Mouse (Mus musculus) cerebellum, adult 9-10 months (tissue): ENCODE measurements around the gene Atxn7.
"Not testable (repeated sequence)": the region's sequence is repeated elsewhere in the genome, so short reads cannot be mapped to it uniquely, and the experiment has no call there.

Experiments used
- DNase-seq: peaks from one replicate; pipeline ENCODE4 v3.0.0; 2022

The Atxn7 gene

DNA sequence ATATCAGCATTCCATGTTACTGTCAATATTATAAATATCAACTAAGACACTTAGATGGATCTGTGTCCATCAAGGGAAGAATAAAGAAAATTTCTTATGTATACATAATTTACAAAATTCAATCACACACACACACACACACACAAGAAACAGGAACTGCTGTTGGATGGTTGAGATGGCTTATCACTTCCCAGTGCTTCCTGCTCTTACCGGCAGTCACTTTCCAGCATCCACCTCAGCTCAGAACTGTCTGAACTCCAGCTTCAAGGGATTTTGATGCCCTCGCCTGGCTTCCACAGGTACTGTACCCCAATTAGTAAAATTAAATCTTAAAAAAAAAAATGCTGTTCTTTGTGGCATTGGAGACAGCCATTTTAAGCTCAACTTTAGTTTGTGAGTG, 27.2 kb downstream of the Atxn7 start:
- no peak for DNase-seq

DNA sequence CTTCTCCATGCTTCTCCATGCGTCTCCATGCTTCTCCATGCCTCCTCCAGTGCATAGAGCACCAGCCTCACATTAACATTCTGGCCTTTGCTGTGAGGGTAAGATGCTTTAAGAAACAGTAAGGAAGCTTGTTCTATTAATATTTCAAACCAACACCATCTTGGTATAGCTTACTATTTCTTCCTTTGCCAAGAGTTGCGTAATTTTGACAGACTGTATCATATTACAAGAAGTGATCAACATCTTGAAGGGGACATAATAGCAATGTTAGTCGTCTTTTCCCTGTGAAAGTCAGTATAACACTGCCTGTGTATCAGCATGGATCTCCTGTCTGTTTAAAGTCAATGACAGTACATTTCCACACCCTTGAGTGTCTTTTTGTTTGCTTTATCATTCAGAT, 29.5 kb downstream of the Atxn7 start:
- no peak for DNase-seq

DNA sequence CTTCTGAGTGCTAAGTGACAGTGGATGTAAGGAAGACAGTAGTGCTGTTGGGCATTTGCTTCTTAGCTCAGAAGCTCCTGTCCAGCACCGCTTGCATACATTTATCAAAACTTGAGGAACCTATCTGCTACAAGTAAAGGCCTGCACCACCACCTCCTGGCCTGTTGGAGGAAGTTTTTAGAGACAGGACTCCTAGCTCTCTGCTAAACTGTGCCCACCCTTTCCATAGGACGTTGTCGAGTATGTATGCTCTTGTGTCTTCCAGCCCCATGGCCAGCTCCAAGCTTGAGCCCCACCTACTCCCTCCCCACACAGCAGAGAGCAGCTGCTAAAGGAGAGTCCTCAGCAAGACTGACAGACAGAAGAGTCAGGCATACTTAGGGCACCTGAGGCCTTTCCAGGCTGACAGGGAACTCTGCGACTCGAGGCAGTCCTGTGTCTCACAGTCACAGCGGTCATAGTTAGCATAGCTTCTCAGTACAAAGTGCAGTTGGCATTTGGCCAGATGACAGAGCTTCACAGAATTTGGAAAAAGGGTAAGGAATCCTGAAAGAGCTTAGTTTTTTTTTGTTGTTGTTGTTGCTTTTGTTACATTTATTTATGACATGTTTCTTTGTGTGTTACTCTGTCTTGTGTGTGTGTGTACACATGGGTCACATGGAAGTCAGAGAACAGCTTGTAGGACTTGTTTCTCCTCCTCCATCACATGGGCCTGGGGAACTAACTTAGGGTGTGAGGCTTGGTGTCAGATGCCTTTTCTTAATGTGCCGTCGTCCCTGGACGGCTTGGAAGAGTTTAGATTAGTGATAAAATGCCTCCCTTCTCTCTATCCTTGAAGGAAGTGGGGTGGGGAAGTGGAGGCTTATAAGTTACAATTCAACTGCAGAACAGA, 34.2 kb downstream of the Atxn7 start:
- DNase-seq, result no peak

DNA sequence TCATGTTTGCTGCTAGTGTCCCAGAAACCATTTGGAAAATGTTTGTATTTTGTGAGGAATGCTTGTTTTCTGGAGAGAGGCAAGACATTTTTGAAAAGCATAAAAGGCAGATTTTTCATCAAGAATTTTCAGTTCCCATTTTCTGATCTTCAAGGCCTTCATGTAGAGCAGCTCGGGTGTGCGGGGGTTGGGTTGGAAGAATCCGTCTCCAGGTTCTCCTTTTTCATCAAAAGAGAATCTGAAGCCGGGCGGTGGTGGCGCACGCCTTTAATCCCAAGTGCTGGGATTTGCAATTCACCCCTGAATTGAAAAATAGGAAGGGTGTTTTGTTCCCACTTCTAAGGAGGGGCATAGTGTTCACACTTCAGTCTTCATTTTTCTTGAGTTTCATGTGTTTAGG, 41.5 kb downstream of the Atxn7 start:
- no peak for DNase-seq

DNA sequence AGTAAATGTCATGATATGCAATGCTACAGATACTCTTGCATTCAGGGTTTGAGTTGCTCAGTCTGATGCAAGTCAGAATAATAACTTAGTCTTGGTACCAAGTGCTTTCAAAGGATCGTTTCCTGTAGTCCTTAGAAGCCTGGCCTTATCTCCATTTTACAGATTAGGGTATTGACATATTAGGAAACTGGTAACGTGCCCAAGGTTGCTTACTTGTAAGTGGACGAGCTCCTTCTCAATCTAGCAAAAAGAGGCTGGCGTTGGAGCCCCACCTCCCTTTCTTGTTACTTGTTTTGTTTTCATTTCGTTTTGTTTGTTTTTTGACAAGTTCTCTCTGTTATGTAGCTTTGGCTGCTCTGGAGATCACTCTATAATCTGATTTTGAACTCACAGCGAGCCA, 48.5 kb downstream of the Atxn7 start:
- DNase-seq, result no peak

DNA sequence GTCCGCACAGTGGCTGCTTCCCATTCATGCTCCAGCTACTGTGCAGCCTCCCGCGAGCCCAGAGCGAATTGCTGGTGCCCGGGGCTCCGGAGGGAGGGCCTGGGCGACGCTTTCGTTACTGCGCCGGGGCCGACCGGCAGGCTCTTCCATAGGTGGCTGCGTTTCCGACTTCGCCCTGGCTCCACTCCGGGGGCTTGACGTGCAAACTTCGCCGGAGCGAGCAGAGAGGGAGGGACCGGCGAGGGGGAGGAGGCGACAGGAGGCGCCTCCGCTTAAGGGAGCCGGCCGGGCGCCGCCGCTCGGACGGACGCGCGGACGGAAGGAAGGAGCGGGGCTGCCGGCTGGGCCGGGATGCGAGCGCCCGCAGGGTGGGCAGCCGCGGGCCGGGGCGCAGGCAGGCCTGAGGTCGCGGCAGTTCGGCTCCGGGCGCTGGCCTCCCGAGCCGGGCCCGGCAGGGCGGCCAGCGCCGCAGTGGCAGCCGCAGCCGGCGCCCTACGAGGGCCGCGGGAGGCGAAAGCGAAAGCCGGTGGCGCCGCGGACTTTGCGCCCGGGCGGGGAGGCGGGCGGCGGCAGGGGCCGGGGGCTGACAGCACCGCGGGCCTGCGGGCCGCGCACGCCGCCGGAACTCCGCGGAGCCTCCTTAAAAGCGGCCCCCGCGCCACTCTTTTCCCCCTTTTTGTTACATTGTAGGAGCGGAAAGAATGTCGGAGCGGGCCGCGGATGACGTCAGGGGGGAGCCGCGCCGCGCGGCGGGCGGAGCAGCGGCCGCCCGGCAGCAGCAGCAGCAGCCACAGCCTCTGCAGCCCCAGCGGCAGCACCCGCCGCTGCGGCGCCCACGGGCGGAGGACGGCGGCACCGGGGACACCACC, 51.4 kb downstream of the Atxn7 start:
- DNase-seq, result peak; percentile 84

DNA sequence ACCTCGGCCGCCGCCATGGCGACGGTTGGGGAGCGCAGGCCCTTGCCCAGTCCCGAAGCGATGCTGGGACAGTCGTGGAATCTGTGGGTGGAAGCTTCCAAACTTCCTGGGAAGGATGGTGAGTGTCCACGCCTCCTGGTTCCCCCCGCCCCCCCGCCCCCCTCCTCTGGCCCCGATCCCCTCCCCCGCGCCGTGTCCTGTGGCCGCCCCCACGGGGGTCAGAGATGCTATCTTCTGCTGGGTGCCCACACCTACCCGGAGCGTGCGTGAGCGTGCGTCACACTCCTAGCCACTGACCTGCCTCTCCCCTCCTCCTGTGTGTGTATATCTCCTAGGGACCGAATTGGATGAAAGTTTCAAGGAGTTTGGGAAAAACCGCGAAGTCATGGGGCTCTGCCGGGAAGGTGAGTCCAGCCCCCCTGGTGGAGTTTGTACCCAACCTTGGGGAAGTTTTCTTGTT, 52.0 kb downstream of the Atxn7 start:
- peak; percentile 69 for DNase-seq

DNA sequence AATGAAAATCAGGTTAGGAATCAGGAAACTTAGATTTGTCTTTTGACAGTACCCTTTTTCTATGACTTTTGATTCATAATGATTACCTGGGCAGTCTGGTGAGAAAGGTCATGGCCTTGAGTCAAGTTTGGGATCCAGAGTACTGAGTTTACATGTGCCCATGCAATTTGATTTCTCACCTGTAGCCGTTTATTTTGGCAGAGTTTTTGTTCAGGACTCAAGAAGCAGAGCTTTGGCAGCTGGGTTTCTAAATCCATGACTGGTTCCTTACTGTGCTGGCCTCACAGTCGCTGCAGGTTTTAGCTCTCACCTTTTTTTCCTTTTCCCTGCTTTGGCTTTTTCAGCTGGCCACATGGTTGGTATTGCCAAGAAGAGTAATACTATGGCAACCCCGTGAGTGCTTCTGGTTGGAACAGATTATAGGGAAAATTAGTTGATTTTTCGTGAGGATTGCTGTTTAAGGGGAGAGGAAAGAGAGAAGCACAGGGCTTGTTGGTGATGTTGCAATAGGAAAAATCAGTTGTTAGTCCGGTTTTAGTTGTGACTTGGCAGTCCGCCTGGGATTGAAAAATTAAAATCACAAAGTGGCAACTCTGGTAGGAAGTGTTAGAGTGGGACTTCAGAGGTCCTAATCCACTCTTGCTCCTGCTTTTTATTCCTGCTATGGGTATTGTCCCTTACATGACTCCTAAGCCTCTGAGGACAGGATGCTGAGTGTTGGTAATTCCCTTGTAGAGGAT, 53.6 kb downstream of the Atxn7 start:
- peak; percentile 10 for DNase-seq

DNA sequence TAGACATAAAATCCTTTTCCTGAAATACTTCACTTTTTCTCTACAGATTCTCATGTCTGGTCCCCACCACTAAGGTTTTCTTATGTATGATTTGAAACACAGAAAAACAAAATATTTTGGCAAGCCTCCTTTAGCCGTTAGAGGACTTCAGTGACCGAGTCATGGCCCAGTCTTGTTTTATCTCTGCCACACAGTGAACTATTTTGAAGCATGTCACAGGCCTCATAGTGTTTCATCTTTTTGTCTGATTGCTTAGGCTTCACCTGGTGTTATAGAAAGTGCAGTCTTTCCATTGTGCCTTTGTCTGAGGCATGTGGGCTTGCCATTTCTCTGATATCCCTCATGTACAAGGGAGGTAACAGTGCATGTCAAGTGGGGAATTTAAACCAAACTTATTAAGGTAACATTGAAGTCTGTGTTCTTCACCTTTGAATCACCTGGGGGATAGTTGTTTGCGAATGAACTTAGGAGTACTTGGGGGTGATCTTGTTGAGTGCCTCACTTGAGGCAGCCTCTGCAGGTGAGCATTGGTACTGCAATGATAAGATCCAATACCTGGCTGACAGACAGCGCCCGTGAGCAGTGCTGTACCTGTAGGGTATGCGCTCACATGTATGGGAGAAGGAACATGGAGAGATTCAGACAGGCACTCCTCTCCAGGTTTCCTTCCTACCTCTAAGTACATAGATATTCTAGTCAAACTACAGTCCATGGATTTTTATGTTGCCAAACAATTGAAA, 58.1 kb downstream of the Atxn7 start:
- no peak for DNase-seq

DNA sequence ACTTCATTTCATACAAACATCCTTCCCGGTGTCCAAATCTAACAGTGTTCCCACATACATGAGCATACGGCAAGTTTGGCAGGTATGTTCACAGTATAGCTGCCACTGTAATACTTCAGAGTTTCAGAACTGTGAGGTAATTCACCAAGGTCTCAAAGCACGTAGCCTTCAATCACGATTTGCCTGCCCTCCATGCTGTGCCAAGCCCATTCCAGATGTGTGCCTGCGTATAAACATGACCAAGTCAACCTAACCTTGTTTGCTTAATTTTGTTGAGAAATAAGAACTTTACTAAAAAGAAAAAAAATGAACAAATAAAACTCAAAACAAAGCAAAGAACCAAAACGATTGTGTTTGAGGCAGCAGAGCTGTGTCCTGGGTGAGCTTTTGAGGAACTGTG, 60.0 kb downstream of the Atxn7 start:
- DNase-seq, result no peak

DNA sequence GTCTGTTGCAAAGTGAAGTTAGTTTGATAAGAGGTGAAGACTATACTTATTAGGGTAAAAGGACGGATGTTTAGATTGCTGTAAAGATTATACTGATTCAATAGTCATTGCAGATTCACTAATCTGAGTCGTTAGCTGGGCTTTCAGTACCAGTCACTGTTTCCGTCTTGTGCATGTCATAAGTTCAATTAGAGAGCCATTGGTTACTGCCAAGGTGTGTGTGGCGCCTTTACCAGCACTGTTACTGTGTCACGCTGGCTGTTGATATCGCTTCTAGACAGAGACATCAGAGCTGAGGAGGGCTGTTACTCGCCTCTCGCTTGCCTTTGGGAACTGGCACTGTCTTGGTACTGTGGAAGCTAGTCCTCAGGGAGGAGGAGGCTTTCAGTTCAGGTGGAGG, 64.6 kb downstream of the Atxn7 start:
- DNase-seq, result no peak

DNA sequence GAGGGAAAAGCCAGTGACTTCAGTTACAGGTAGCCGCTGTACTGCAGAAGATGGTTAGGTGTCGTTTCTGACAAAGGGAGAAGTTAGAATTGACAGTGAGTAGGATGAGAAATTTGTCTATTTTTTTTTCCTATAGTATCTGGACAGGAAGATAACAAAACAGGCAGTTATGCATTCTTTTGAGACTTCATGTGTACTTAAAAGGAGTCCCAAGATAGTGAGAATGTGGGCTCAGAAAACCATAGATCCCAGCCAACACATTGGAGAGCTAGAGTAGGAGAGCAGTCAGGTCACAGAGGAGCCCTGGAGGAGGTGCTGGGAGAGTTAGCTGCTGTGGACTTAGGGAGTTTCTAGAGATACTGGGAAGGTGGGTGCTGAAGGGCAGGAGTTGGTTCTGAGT, 69.4 kb downstream of the Atxn7 start:
- no peak for DNase-seq

DNA sequence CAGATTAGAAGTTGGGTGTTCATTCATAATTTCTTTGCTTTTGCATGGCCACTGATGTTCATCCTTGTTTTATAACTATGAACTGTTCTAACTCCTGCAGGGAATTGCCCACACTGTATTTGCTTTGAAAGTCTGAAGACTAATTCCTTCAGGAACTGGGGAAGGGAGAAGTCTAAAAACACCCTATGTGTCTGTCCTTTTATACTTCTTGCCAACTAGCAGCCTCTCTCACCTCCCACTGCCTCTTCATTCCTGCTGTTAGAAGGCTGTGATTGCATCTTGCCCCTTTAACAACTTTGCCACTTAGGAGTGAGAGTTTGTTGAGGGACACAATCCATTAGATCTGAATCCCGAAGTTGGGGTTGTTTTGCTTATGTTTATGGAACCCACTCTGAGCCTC, 71.6 kb downstream of the Atxn7 start:
- no peak for DNase-seq

DNA sequence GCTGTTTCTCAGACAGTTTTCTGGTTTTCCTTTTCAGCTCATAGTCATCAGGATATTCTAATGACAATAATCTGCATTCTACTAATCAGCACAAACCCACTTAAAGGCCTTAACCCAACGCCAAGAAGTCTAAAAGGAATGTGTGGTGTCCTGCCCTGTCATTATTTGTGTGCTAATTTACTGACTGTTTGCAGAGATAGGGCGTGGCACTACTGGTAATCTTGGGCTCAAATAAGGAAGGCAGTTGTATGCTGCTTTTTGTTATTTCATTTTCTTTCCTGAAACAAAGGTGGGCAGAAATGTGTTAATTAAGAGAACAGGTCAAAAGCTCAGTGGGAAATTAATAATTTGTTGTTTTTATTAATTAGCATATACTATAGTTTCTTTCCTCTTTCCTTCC, 75.1 kb downstream of the Atxn7 start:
- no peak for DNase-seq

DNA sequence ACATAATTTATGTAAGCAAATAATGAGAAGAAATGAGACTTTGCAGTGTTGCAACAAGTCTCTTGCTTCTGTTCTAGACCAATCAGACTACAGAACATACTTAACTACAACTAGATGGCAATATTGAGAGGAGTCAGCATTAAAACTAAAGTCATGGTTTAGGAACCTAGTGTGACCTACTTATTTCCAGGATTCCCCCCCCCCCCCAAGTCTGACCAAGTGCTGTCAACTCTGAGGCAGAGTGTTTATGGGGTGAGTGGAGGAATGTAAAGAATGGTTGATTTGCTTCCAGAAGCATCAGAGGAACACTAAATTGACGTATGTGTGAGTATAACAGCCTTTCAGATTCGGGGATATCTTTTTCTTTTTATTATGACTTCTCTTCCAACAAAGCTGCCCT, 77.0 kb downstream of the Atxn7 start:
- DNase-seq, result no peak

DNA sequence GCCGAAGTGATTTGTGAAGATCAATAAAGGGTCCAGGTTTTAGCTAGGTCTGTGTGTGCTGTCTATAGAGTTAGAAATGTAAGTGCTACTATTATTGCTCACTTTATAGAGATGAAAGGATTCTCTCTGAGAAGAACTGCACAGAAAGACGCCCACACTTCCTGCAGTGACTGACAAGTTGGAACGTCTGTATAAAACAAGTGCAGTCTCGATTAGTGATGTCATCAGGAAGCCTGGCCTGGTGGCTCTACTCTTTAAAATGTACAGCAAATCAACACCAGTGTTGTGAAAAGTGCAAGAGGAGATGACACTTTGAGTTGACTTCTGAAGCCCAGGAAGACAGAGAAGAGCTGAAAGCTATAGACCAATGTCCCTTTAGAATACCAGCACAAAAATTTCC, 81.1 kb downstream of the Atxn7 start:
- DNase-seq, result no peak

DNA sequence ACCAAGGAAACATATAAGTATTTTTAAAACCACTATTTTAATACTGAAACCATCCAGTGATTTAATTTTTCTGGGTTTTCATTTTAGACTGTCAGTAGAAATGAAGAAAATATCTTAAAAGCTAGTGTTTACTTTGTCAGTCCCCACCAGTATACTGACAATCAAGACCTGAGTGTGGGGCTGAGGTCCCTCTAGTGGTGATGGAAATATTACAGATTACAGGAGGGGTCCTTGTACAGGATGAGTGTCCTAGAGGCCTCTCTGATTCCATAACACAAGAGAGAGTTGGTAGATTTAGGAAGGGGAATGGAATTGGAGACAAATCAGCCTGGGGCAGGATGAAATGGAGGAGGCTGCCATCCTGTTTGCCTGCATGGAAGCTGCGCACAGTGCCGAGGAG, 93.1 kb downstream of the Atxn7 start:
- DNase-seq, result no peak

DNA sequence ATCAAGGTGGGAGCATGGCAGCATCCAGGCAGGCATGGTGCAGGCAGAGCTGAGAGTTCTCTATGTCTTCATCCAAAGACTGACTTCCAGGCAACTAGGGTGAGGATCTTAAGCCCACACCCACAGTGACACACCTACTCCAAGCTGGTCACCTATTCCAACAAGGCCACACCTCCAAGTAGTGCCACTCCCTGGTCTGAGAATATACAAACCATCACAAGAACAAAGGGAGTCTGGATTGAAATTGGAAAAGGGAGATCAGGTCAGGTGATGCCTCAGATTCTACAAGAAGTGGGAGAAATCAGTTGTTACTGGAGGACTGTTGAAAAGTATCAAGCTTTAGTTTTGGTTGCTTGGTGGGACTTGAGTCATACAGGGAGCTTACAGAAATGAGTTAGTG, 98.4 kb downstream of the Atxn7 start:
- not testable (repeated sequence) for DNase-seq

DNA sequence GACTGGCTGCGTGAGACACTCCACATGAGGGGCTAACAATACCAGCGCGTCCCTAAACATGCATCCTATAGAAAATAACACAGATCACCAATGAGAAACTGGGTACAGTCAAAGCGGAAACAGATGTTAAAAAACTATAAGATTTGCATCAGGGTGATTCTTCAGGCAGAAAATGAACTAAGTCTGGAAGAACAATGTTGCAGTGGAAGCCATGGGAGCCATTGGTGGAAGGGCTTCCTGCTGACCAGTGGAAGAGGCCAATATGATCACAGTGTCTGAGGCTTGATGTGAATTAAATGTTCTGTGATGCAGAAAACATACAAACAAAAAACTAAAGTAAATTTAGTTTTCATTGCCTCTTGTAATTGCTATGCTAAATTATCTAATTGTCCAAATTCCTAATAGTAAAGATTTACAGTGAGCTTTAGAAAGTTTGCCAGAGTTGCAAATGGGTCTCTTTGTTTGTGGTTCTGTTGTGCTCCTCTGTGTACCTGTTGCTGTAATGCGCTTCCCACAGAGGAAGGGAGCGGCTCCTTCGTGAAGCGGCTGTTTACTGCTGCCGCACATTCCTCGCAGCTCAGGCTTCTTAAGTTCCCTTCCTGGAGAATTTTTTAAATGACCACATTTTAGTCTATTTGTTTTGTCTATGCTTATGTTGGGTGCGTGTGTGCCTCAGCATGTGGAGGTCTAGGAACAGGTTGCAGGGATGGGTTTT, 101.4 kb downstream of the Atxn7 start:
- DNase-seq, result no peak

DNA sequence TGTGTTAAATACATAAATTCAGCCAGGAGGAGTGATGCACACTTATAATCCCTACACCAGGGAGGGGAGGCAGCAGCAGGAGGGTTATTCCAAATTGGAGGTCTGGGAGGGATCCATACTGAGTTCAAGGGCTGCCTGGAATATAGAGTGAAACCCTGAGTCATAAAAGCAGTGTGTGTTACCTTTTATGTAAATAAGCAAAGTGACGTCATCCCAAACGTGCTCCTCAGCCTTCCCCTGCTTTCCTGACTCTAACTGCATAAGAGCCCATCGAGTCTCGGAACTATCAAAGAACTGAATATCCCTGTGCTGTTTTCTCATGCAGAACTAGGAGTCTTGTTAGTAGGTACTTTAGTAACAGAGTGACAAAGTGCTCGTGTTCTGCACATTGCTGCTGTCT, 102.1 kb downstream of the Atxn7 start:
- DNase-seq, result no peak

DNA sequence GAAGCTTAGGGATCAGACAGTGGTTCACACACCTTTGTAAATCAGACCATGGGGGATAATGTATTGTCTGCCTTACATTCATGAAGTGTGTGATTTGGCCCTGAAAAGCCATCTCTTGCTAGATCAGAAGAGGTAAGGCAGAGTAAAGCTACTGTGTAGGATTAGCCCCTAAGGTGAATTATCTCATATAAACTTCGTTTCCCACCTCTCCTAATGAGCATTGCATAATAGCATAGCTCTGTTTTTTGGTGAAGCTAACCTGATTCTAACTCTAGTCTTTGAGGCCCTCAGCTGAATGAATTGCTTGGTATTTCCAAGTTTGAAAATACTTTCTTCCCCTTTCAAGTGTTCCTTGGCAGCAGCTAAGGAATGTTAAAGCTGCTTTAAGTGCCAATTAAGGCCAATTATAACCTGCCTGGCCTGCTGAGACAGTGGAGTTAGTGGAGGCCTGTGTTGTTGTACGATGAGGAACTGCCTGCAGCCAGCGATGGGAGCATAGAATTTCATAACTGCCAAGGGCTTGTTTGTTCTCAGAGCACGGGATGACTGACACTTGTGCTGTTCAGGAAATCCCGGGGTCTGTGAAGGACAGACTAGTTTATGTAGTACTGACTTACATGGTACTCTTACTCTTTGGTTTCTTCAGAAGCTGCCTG, 103.4 kb downstream of the Atxn7 start:
- no peak for DNase-seq
